Mouse (Mus musculus) left cerebral cortex, postnatal 25 days (tissue): ENCODE data around the gene Sult5a1. TPM values are rescaled to one million over a fixed set of nuclear protein-coding genes. Genes with fewer than 3 reads are reported as not detected.
"Not testable (repeated sequence)": the region's sequence is repeated elsewhere in the genome, so short reads cannot be mapped to it uniquely, and the experiment has no call there.

Experiments used
- DNase-seq, 2 experiments: peaks; one replicate each; pipeline ENCODE4 v3.0.0; 2022; ENCODE audit warnings: low spot score in 2 of 2, mixed read lengths in 1 of 2
- intact Hi-C: fragments of 180-260 bp; cut with DNase I; formaldehyde crosslinking; loops from one replicate; pipeline ENCODE4 v1.15.1; 2025
- microRNA-seq, 2 experiments: library from miRNA; unstranded; fragments of <30 nt; microRNA quantifications; one replicate each; pipeline ENCODE4 v1.2.0; 2022
- total RNA-seq, 2 experiments: library from RNA; stranded (reverse); gene quantifications; 2 replicates each; pipeline ENCODE4 v1.2.3; 2021

The Sult5a1 gene
- total RNA-seq, 2 experiments from 2014 or later, result not detected

- intact Hi-C loops, result loop anchor here (2.0 kb wide), 1 partner anchor 97 kb away; no protein-coding TSS in a partner anchor
- DNase-seq, result peak in 1 of 2 experiments; percentile 36
Observed at GRCm38 (mm10) chr8:123105553-123106326, 52.4 kb downstream of the Sult5a1 start.

- intact Hi-C loops, result loop anchor here (2.0 kb wide), 1 partner anchor 99 kb away; no protein-coding TSS in a partner anchor
Observed at GRCm38 (mm10) chr8:123104046-123104767, 53.9 kb downstream of the Sult5a1 start.

GRCm38 (mm10) chr8:123103285-123103684 is 54.8 kb downstream of the Sult5a1 start:
- intact Hi-C loops, result loop anchor here (2.0 kb wide), 3 partner anchors 38 to 196 kb away; partner anchors contain the start of gene Ankrd11
- no peak for DNase-seq

More at GRCm38 (mm10) chr8:123104046-123104767, 53.9 kb downstream of the Sult5a1 start:
- no peak for DNase-seq

- not testable (repeated sequence) for DNase-seq
- intact Hi-C loops, result loop anchor here (2.0 kb wide), 3 partner anchors 38 to 196 kb away; partner anchors contain the start of gene Ankrd11
Observed at GRCm38 (mm10) chr8:123102855-123103254, 55.3 kb downstream of the Sult5a1 start.

GRCm38 (mm10) chr8:123101735-123102685 is 56.1 kb downstream of the Sult5a1 start, which contains the start of gene Rpl13:
TSS of gene Rpl13 (plus strand) at chr8:123102350.
- DNase-seq, result peak; percentile 98 to 99
- intact Hi-C loops, result loop anchor here (2.0 kb wide), 3 partner anchors 37 to 195 kb away; partner anchors contain the start of gene Ankrd11

GRCm38 (mm10) chr8:123101244-123101643 is 56.9 kb downstream of the Sult5a1 start:
- intact Hi-C loops, result no loop called here

GRCm38 (mm10) chr8:123100288-123100687 is 57.8 kb downstream of the Sult5a1 start:
- DNase-seq, result no peak
- intact Hi-C loops, result no loop called here

More at GRCm38 (mm10) chr8:123101244-123101643, 56.9 kb downstream of the Sult5a1 start:
- DNase-seq, result no peak

- DNase-seq, result peak in 1 of 2 experiments; percentile 57
Observed at GRCm38 (mm10) chr8:123097786-123098584, 60.1 kb downstream of the Sult5a1 start.

GRCm38 (mm10) chr8:123097216-123097615 is 60.9 kb downstream of the Sult5a1 start:
- intact Hi-C loops, result no loop called here
- peak in 1 of 2 experiments; percentile 43 for DNase-seq

More at GRCm38 (mm10) chr8:123097786-123098584, 60.1 kb downstream of the Sult5a1 start:
- intact Hi-C loops, result no loop called here

Small RNAs within 50 kb of the gene (microRNA-seq; reads per million reads assigned to microRNA genes)
- gene Mir7079 (0.25 to 2.4 reads per million in 2 experiments), gene Mir7080 (180 to 237 reads per million in 2 experiments)

Other genes with a start within 250 kb of the Sult5a1 start
- gene Ankrd11, start 116.0 kb downstream of the Sult5a1 start, total RNA-seq, result 100 to 1,000 TPM; 147 to 152 TPM
- gene Spg7, start 95.4 kb downstream of the Sult5a1 start, total RNA-seq, result 10 to 100 TPM; 64.3 to 68.6 TPM
- 100 to 1,000 TPM; 350 to 359 TPM for gene Rpl13, start 56.0 kb downstream of the Sult5a1 start, total RNA-seq
- gene Cpne7, start 40.9 kb downstream of the Sult5a1 start, total RNA-seq, result 10 to 100 TPM; 47.5 to 62.6 TPM
- gene Dpep1, start 27.9 kb upstream of the Sult5a1 start, total RNA-seq, result not detected
- 10 to 100 TPM; 89.9 to 92.8 TPM for gene Chmp1a, start 54.4 kb upstream of the Sult5a1 start, total RNA-seq
- 1 to 10 TPM; 7.3 to 8.5 TPM for gene Spata33, start 54.5 kb upstream of the Sult5a1 start, total RNA-seq
- 10 to 100 TPM; 83.4 to 88.0 TPM for gene Cdk10, start 66.5 kb upstream of the Sult5a1 start, total RNA-seq
- 100 to 1,000 TPM; 106 to 107 TPM for gene Spata2l, start 77.9 kb upstream of the Sult5a1 start, total RNA-seq
- gene Zfp276, start 95.9 kb upstream of the Sult5a1 start, total RNA-seq, result 10 to 100 TPM; 20.6 to 23.0 TPM
- 10 to 100 TPM; 55.2 to 61.5 TPM for gene Vps9d1, start 96.0 kb upstream of the Sult5a1 start, total RNA-seq
- 1 to 10 TPM; 3.2 to 3.4 TPM for gene Fanca, start 160.3 kb upstream of the Sult5a1 start, total RNA-seq
- gene Spire2, start 174.4 kb upstream of the Sult5a1 start, total RNA-seq, result 10 to 100 TPM; 16.0 to 16.5 TPM
- 100 to 1,000 TPM; 568 to 614 TPM for gene Tcf25, start 215.4 kb upstream of the Sult5a1 start, total RNA-seq
- gene Mc1r, start 248.8 kb upstream of the Sult5a1 start, total RNA-seq, result under 1 TPM in 1 of 2 experiments, not detected in 1; 0.09 TPM